Mouse (Mus musculus): ENCODE results near the gene Cstb. TPM values are rescaled to one million over a fixed set of nuclear protein-coding genes. Genes with fewer than 3 reads are reported as not detected.

The Cstb gene
- polyA plus RNA-seq, 1 experiment from 2014 or later: 222 TPM

GRCm38 (mm10) chr10:78462945-78463768, 37.7 kb downstream of the Cstb start:
- Histone ChIP-seq H3K4me2 (ENCODE audit: low read depth, low read length) (peak overlapping the region; percentile 95), H3K27me3 (ENCODE audit: control insufficient read depth, insufficient read depth, low read length) (no peaks in the 10 kb centered on the region), H3K36me3 (ENCODE audit: control insufficient read depth, insufficient read depth) (no peaks in the 10 kb centered on the region), H3K4me1 (ENCODE audit: control insufficient read depth, insufficient read depth, low read length) (peaks cover 12% of the 10 kb centered on the region), H3K4me3 (ENCODE audit: low read length) (no peak overlapping the region), H3K9ac (ENCODE audit: low read length) (peak overlapping the region; percentile 4; the same call in 1 of the 2 replicates), H3K27ac (ENCODE audit: low read length) (no peak overlapping the region), H3K9me3 (replicated peaks; ENCODE audit: control insufficient read depth, low read length) (no peaks in the 10 kb centered on the region)
- 75% methylated on average over 8 of the region's 8 CpGs for WGBS
- no peak for ATAC-seq (replicated peaks; ENCODE audit: extremely low read depth, insufficient read depth, low FRiP score)

- peak overlapping the region; percentile 72 for H3K4me3 ChIP-seq (ENCODE audit: low read length)
- H3K27me3 ChIP-seq (ENCODE audit: control insufficient read depth, insufficient read depth, low read length): no peaks in the 10 kb centered on the region
- peaks cover 12% of the 10 kb centered on the region for H3K4me1 ChIP-seq (ENCODE audit: control insufficient read depth, insufficient read depth, low read length)
- no peaks in the 10 kb centered on the region for H3K9me3 ChIP-seq (replicated peaks; ENCODE audit: control insufficient read depth, low read length)
- no peaks in the 10 kb centered on the region for H3K36me3 ChIP-seq (ENCODE audit: control insufficient read depth, insufficient read depth)
- H3K4me2 ChIP-seq (ENCODE audit: low read depth, low read length): peak overlapping the region; percentile 95
- no peak overlapping the region for H3K27ac ChIP-seq (ENCODE audit: low read length)
- no peak for ATAC-seq (replicated peaks; ENCODE audit: extremely low read depth, insufficient read depth, low FRiP score)
- peak overlapping the region; percentile 82; the same call in 1 of the 2 replicates for H3K9ac ChIP-seq (ENCODE audit: low read length)
- 78% methylated on average over 3 of the region's 3 CpGs for WGBS
Measured at GRCm38 (mm10) chr10:78463769-78464167, 38.3 kb downstream of the Cstb start.

GRCm38 (mm10) chr10:78464201-78464791, 38.8 kb downstream of the Cstb start:
- Histone ChIP-seq H3K9ac (ENCODE audit: low read length) (peak overlapping the region; percentile 82), H3K4me3 (ENCODE audit: low read length) (peak overlapping the region; percentile 72), H3K4me2 (ENCODE audit: low read depth, low read length) (peak overlapping the region; percentile 95), H3K36me3 (ENCODE audit: control insufficient read depth, insufficient read depth) (no peaks in the 10 kb centered on the region), H3K9me3 (replicated peaks; ENCODE audit: control insufficient read depth, low read length) (no peaks in the 10 kb centered on the region), H3K4me1 (ENCODE audit: control insufficient read depth, insufficient read depth, low read length) (peaks cover 12% of the 10 kb centered on the region), H3K27ac (ENCODE audit: low read length) (peak overlapping the region; percentile 36; the same call in 1 of the 2 replicates), H3K27me3 (ENCODE audit: control insufficient read depth, insufficient read depth, low read length) (no peaks in the 10 kb centered on the region)
- ATAC-seq (replicated peaks; ENCODE audit: extremely low read depth, insufficient read depth, low FRiP score): peak; percentile 10
- 2% methylated on average over 32 of the region's 32 CpGs for WGBS

GRCm38 (mm10) chr10:78464792-78465207, 39.3 kb downstream of the Cstb start, which contains the start of gene Pdxk:
Gene Pdxk, minus strand, starts transcription at chr10:78464975.
- Histone ChIP-seq H3K4me1 (ENCODE audit: control insufficient read depth, insufficient read depth, low read length) (peaks cover 12% of the 10 kb centered on the region), H3K9me3 (replicated peaks; ENCODE audit: control insufficient read depth, low read length) (no peaks in the 10 kb centered on the region), H3K4me3 (ENCODE audit: low read length) (peak within 1 kb of the TSS; percentile 72), H3K27ac (ENCODE audit: low read length) (peak within 1 kb of the TSS; percentile 44), H3K4me2 (ENCODE audit: low read depth, low read length) (peak within 1 kb of the TSS; percentile 95), H3K36me3 (ENCODE audit: control insufficient read depth, insufficient read depth) (no peaks in the 10 kb centered on the region), H3K27me3 (ENCODE audit: control insufficient read depth, insufficient read depth, low read length) (no peaks in the 10 kb centered on the region), H3K9ac (ENCODE audit: low read length) (peak within 1 kb of the TSS; percentile 82)
- peak; percentile 94 for ATAC-seq (replicated peaks; ENCODE audit: extremely low read depth, insufficient read depth, low FRiP score)
- WGBS: under 1% methylated on average over 35 of the region's 35 CpGs

- Histone ChIP-seq H3K4me3 (ENCODE audit: low read length) (no peak overlapping the region; the same call in 1 of the 2 replicates), H3K4me1 (ENCODE audit: control insufficient read depth, insufficient read depth, low read length) (peaks cover 9% of the 10 kb centered on the region), H3K27ac (ENCODE audit: low read length) (peak overlapping the region; percentile 34; the same call in 1 of the 2 replicates), H3K9me3 (replicated peaks; ENCODE audit: control insufficient read depth, low read length) (no peaks in the 10 kb centered on the region), H3K4me2 (ENCODE audit: low read depth, low read length) (peak overlapping the region; percentile 95), H3K27me3 (ENCODE audit: control insufficient read depth, insufficient read depth, low read length) (no peaks in the 10 kb centered on the region), H3K36me3 (ENCODE audit: control insufficient read depth, insufficient read depth) (no peaks in the 10 kb centered on the region), H3K9ac (ENCODE audit: low read length) (peak overlapping the region; percentile 27; the same call in 1 of the 2 replicates)
- peak; percentile 1; the same call in 1 of the 2 replicates for ATAC-seq (replicated peaks; ENCODE audit: extremely low read depth, insufficient read depth, low FRiP score)
- 75% methylated on average over 3 of the region's 3 CpGs for WGBS
Measured at GRCm38 (mm10) chr10:78465472-78465871, 40.0 kb downstream of the Cstb start.

GRCm38 (mm10) chr10:78466647-78467046, 41.2 kb downstream of the Cstb start:
- ATAC-seq (replicated peaks; ENCODE audit: extremely low read depth, insufficient read depth, low FRiP score): no peak
- H3K4me2 ChIP-seq (ENCODE audit: low read depth, low read length): no peak overlapping the region
- H3K4me1 ChIP-seq (ENCODE audit: control insufficient read depth, insufficient read depth, low read length): peaks cover 9% of the 10 kb centered on the region
- H3K9me3 ChIP-seq (replicated peaks; ENCODE audit: control insufficient read depth, low read length): no peaks in the 10 kb centered on the region
- H3K9ac ChIP-seq (ENCODE audit: low read length): no peak overlapping the region
- H3K27me3 ChIP-seq (ENCODE audit: control insufficient read depth, insufficient read depth, low read length): no peaks in the 10 kb centered on the region
- no peaks in the 10 kb centered on the region for H3K36me3 ChIP-seq (ENCODE audit: control insufficient read depth, insufficient read depth)
- H3K4me3 ChIP-seq (ENCODE audit: low read length): no peak overlapping the region
- 80% methylated on average over 9 of the region's 9 CpGs for WGBS
- no peak overlapping the region for H3K27ac ChIP-seq (ENCODE audit: low read length)

- no peak overlapping the region for H3K9ac ChIP-seq (ENCODE audit: low read length)
- no peak overlapping the region for H3K27ac ChIP-seq (ENCODE audit: low read length)
- no peaks in the 10 kb centered on the region for H3K27me3 ChIP-seq (ENCODE audit: control insufficient read depth, insufficient read depth, low read length)
- no peak overlapping the region for H3K4me2 ChIP-seq (ENCODE audit: low read depth, low read length)
- H3K4me3 ChIP-seq (ENCODE audit: low read length): no peak overlapping the region
- no peaks in the 10 kb centered on the region for H3K9me3 ChIP-seq (replicated peaks; ENCODE audit: control insufficient read depth, low read length)
- WGBS: 40% methylated on average over 2 of the region's 2 CpGs
- no peak for ATAC-seq (replicated peaks; ENCODE audit: extremely low read depth, insufficient read depth, low FRiP score)
- H3K4me1 ChIP-seq (ENCODE audit: control insufficient read depth, insufficient read depth, low read length): peaks cover 9% of the 10 kb centered on the region
- no peaks in the 10 kb centered on the region for H3K36me3 ChIP-seq (ENCODE audit: control insufficient read depth, insufficient read depth)
Measured at GRCm38 (mm10) chr10:78467761-78468310, 42.4 kb downstream of the Cstb start.

- Histone ChIP-seq H3K4me2 (ENCODE audit: low read depth, low read length) (peak overlapping the region; percentile 10), H3K4me1 (ENCODE audit: control insufficient read depth, insufficient read depth, low read length) (no peaks in the 10 kb centered on the region), H3K27ac (ENCODE audit: low read length) (no peak overlapping the region), H3K9me3 (replicated peaks; ENCODE audit: control insufficient read depth, low read length) (no peaks in the 10 kb centered on the region), H3K9ac (ENCODE audit: low read length) (no peak overlapping the region), H3K4me3 (ENCODE audit: low read length) (no peak overlapping the region), H3K36me3 (ENCODE audit: control insufficient read depth, insufficient read depth) (no peaks in the 10 kb centered on the region), H3K27me3 (ENCODE audit: control insufficient read depth, insufficient read depth, low read length) (no peaks in the 10 kb centered on the region)
- 30% methylated on average over 15 of the region's 15 CpGs for WGBS
- 0 out of 2 replicates have a peak, but pooled peaks have one; percentile 32 for ATAC-seq (replicated peaks; ENCODE audit: extremely low read depth, insufficient read depth, low FRiP score)
Measured at GRCm38 (mm10) chr10:78470582-78471313, 45.3 kb downstream of the Cstb start.
